Mouse (Mus musculus) kidney, embryonic 15.5 days (tissue): ENCODE results near the gene Cabp4. TPM values are rescaled to one million over a fixed set of nuclear protein-coding genes. Genes with fewer than 3 reads are reported as not detected.

Source experiments
- ATAC-seq: fragments of 200-750 bp; cut with Nextera tagmentation; replicated peaks from 2 replicates; pipeline ENCODE4 v1.8.0; 2017; ENCODE audit warnings: moderate TSS enrichment; ENCODE audit not compliant: low FRiP score
- H3K27ac ChIP-seq: fragments of 300-500 bp; sonication (generic); 2 replicates; pipeline ENCODE4 v1.5.1; 2015; ENCODE audit warnings: mild to moderate bottlenecking, inconsistent platforms
- H3K27me3 ChIP-seq: fragments of 300-500 bp; sonication (generic); 2 replicates; pipeline ENCODE4 v1.6.1; 2015; ENCODE audit warnings: inconsistent platforms
- H3K36me3 ChIP-seq: fragments of 300-500 bp; sonication (generic); 2 replicates; pipeline ENCODE4 v1.6.1; 2015; ENCODE audit warnings: inconsistent platforms
- H3K4me1 ChIP-seq: fragments of 300-500 bp; sonication (generic); 2 replicates; pipeline ENCODE4 v1.6.1; 2015; ENCODE audit warnings: inconsistent platforms
- H3K4me2 ChIP-seq: fragments of 300-500 bp; sonication (generic); 2 replicates; pipeline ENCODE4 v1.6.1; 2015; ENCODE audit warnings: moderate library complexity, mild to moderate bottlenecking, inconsistent platforms
- H3K4me3 ChIP-seq: fragments of 300-500 bp; sonication (generic); replicated peaks from 2 replicates; pipeline ENCODE4 v1.5.1; 2015; ENCODE audit warnings: mild to moderate bottlenecking, inconsistent platforms
- H3K9ac ChIP-seq: fragments of 300-500 bp; sonication (generic); 2 replicates; pipeline ENCODE4 v1.6.1; 2015; ENCODE audit warnings: mild to moderate bottlenecking, inconsistent platforms
- H3K9me3 ChIP-seq: fragments of 300-500 bp; sonication (generic); replicated peaks from 2 replicates; pipeline ENCODE4 v1.6.1; 2016; ENCODE audit warnings: inconsistent platforms
- WGBS: fragments of 180-500 bp; shearing (Covaris S2); methylation state at CpG from one replicate; pipeline ENCODE4 v1.1.7; 2015; ENCODE audit warnings: mixed read lengths; 5-methylcytosine and 5-hydroxymethylcytosine counted together
- polyA plus RNA-seq: library from polyadenylated mRNA; unstranded; fragments of >200 nt; fragmentation: Nextera tagmentation; extraction: Ambion mirVana; gene quantifications from 2 replicates; pipeline ENCODE4 v1.2.1, GENCODE M21; 2015

The Cabp4 gene
- polyA plus RNA-seq, 1 experiment from 2014 or later = 0.05 TPM

GRCm38 (mm10) chr19:4094348-4094747 is 49.5 kb downstream of the Cabp4 start:
- no peaks in the 10 kb centered on the region for H3K9me3 ChIP-seq
- no peaks in the 10 kb centered on the region for H3K36me3 ChIP-seq
- H3K4me2 ChIP-seq = no peak overlapping the region
- 80% methylated on average over 3 of the region's 3 CpGs for WGBS
- H3K4me1 ChIP-seq = peaks cover 28% of the 10 kb centered on the region
- no peaks in the 10 kb centered on the region for H3K27me3 ChIP-seq
- ATAC-seq = no peak
- H3K27ac ChIP-seq = no peak overlapping the region
- H3K9ac ChIP-seq = no peak overlapping the region
- H3K4me3 ChIP-seq = no peak overlapping the region

GRCm38 (mm10) chr19:4093772-4094171 is 50.1 kb downstream of the Cabp4 start:
- no peak overlapping the region for H3K4me3 ChIP-seq
- no peaks in the 10 kb centered on the region for H3K36me3 ChIP-seq
- H3K9ac ChIP-seq = no peak overlapping the region
- ATAC-seq = no peak
- peaks cover 22% of the 10 kb centered on the region for H3K4me1 ChIP-seq
- H3K9me3 ChIP-seq = no peaks in the 10 kb centered on the region
- no peak overlapping the region for H3K4me2 ChIP-seq
- no peak overlapping the region for H3K27ac ChIP-seq
- WGBS = 59% methylated on average over 7 of the region's 7 CpGs
- H3K27me3 ChIP-seq = no peaks in the 10 kb centered on the region

DNA sequence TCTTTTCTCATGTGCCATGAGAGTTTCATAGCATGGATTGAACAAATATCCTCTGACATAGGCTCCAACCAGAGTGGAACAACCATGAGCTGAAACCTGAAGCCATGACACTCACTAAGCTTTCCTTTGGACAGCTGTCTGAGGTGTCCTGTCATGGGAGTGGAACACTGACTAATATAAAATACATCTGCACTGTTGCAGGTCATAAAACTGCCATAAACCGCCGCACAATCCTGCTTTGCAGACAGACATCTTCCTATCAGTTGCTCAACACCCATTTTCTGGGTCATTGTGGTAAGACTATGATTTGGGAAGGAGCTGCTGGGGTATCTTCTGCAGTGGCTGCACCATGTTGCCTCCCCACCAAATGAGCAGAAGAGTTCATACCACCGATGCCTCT is 51.1 kb downstream of the Cabp4 start:
- no peak for ATAC-seq
- Histone ChIP-seq H3K36me3 (no peaks in the 10 kb centered on the region), H3K4me1 (peaks cover 12% of the 10 kb centered on the region), H3K27me3 (no peaks in the 10 kb centered on the region), H3K9me3 (no peaks in the 10 kb centered on the region), H3K4me2 (no peak overlapping the region), H3K9ac (no peak overlapping the region), H3K4me3 (no peak overlapping the region), H3K27ac (no peak overlapping the region)
- 43% methylated on average over 3 of the region's 3 CpGs for WGBS

GRCm38 (mm10) chr19:4091383-4091782 is 52.5 kb downstream of the Cabp4 start:
- Histone ChIP-seq H3K4me2 (no peak overlapping the region), H3K4me1 (peaks cover 6% of the 10 kb centered on the region), H3K27ac (no peak overlapping the region), H3K4me3 (no peak overlapping the region), H3K9ac (no peak overlapping the region), H3K36me3 (no peaks in the 10 kb centered on the region), H3K9me3 (no peaks in the 10 kb centered on the region), H3K27me3 (no peaks in the 10 kb centered on the region)
- 57% methylated on average over 2 of the region's 2 CpGs for WGBS
- no peak for ATAC-seq

GRCm38 (mm10) chr19:4090446-4090845 is 53.4 kb downstream of the Cabp4 start:
- WGBS = 93% methylated on average over 3 of the region's 3 CpGs
- Histone ChIP-seq H3K36me3 (no peaks in the 10 kb centered on the region), H3K9ac (no peak overlapping the region), H3K4me2 (no peak overlapping the region), H3K27me3 (no peaks in the 10 kb centered on the region), H3K9me3 (no peaks in the 10 kb centered on the region), H3K4me3 (no peak overlapping the region), H3K4me1 (no peaks in the 10 kb centered on the region), H3K27ac (no peak overlapping the region)
- ATAC-seq = no peak

DNA sequence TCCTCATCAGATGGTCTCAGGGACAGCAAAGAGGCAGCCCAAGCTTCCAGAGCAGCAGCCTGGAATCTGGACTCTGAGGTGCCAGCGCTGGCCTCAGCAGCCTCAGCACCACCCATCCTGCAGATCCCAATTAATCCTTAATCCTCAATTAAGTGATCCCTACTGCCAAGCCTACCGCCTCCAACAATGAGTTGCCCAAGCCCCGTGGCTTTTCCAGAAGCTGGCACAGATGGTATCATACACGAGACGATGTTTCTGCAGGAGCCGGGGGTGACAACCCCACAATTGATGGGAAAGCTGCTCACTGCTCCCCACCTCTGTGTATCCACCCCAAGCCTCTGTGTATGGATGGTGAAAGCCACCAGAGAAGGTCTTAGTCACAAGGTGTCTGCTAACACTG is 54.7 kb downstream of the Cabp4 start:
- H3K9ac ChIP-seq = no peak overlapping the region
- no peak overlapping the region for H3K4me2 ChIP-seq
- no peak overlapping the region for H3K4me3 ChIP-seq
- H3K4me1 ChIP-seq = no peaks in the 10 kb centered on the region
- no peak for ATAC-seq
- no peak overlapping the region for H3K27ac ChIP-seq
- WGBS = 78% methylated on average over 6 of the region's 6 CpGs
- H3K36me3 ChIP-seq = no peaks in the 10 kb centered on the region
- no peaks in the 10 kb centered on the region for H3K9me3 ChIP-seq
- H3K27me3 ChIP-seq = no peaks in the 10 kb centered on the region

DNA sequence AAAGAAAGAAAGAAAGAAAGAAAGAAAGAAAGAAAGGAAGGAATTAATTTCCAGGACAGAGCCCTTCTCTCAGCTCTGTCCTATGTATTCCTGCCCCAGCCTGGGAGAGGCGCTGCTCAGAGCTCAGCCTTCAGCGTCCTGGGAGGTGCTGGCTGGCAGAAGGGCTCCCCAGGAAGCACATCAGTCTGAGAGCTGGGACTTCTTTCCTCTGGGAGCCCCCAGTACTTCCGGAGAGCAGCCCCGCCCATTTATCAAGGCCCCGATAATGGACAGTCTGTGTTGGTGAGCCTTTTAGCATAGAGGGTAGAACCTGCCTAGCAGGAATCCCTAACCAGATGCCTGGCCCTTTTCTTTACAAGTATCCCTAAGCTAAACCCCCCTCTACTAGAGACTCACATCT is 55.7 kb downstream of the Cabp4 start:
- Histone ChIP-seq H3K36me3 (no peaks in the 10 kb centered on the region), H3K27ac (no peak overlapping the region), H3K4me1 (0 out of 2 replicates have a peak, but pooled peaks cover 4% of the 10 kb centered on the region), H3K4me3 (no peak overlapping the region), H3K4me2 (no peak overlapping the region), H3K9me3 (no peaks in the 10 kb centered on the region), H3K9ac (no peak overlapping the region), H3K27me3 (no peaks in the 10 kb centered on the region)
- ATAC-seq = no peak
- 48% methylated on average over 5 of the region's 5 CpGs for WGBS

- H3K36me3 ChIP-seq = no peaks in the 10 kb centered on the region
- no peak overlapping the region for H3K9ac ChIP-seq
- no peak overlapping the region for H3K4me3 ChIP-seq
- H3K9me3 ChIP-seq = no peaks in the 10 kb centered on the region
- no peak for ATAC-seq
- no peak overlapping the region for H3K4me2 ChIP-seq
- H3K4me1 ChIP-seq = 0 out of 2 replicates have a peak, but pooled peaks cover 4% of the 10 kb centered on the region
- WGBS = 79% methylated on average over 5 of the region's 5 CpGs
- H3K27ac ChIP-seq = no peak overlapping the region
- H3K27me3 ChIP-seq = peaks cover 3% of the 10 kb centered on the region; the same call in 1 of the 2 replicates
These were observed 56.7 kb downstream of the Cabp4 start for GRCm38 (mm10) chr19:4087090-4087489.

GRCm38 (mm10) chr19:4086156-4086555 is 57.7 kb downstream of the Cabp4 start:
- Histone ChIP-seq H3K4me3 (no peak overlapping the region), H3K27me3 (peaks cover 3% of the 10 kb centered on the region; the same call in 1 of the 2 replicates), H3K27ac (no peak overlapping the region), H3K4me1 (0 out of 2 replicates have a peak, but pooled peaks cover 4% of the 10 kb centered on the region), H3K4me2 (no peak overlapping the region), H3K9me3 (no peaks in the 10 kb centered on the region), H3K36me3 (no peaks in the 10 kb centered on the region), H3K9ac (no peak overlapping the region)
- ATAC-seq = no peak
- WGBS = 90% methylated on average over 15 of the region's 15 CpGs

Other genes starting within 250 kb of the Cabp4 start
- gene Tcirg1, start 236.9 kb downstream of the Cabp4 start, polyA plus RNA-seq = 43.9 and 54.6 TPM in 2 replicates
- gene Ndufs8, start 231.3 kb downstream of the Cabp4 start, polyA plus RNA-seq = 344 and 353 TPM in 2 replicates
- gene Aldh3b1, start 214.2 kb downstream of the Cabp4 start, polyA plus RNA-seq = 2.9 and 4.1 TPM in 2 replicates
- 18.3 and 21.2 TPM in 2 replicates for gene Unc93b1, start 208.8 kb downstream of the Cabp4 start, polyA plus RNA-seq
- gene Aldh3b3, start 185.4 kb downstream of the Cabp4 start, polyA plus RNA-seq = 0.06 TPM in 1 of 2 replicates, not detected in the other
- gene Aldh3b2, start 171.7 kb downstream of the Cabp4 start, polyA plus RNA-seq = 1.7 and 1.8 TPM in 2 replicates
- gene Acy3, start 157.5 kb downstream of the Cabp4 start, polyA plus RNA-seq = 28.6 and 35.0 TPM in 2 replicates
- gene Tbx10, start 151.3 kb downstream of the Cabp4 start, polyA plus RNA-seq = 0.75 and 1.5 TPM in 2 replicates
- 31.2 and 36.2 TPM in 2 replicates for gene Nudt8, start 143.5 kb downstream of the Cabp4 start, polyA plus RNA-seq
- gene Gm49405, start 143.4 kb downstream of the Cabp4 start, polyA plus RNA-seq = 3.3 and 4.1 TPM in 2 replicates
- 5.0 and 5.1 TPM in 2 replicates for gene Doc2g, start 140.7 kb downstream of the Cabp4 start, polyA plus RNA-seq
- gene Ndufv1, start 131.2 kb downstream of the Cabp4 start, polyA plus RNA-seq = 220 and 237 TPM in 2 replicates
- gene Gstp1, start 106.0 kb downstream of the Cabp4 start, polyA plus RNA-seq = 529 and 563 TPM in 2 replicates
- 2.4 and 14.9 TPM in 2 replicates for gene Gstp2, start 98.0 kb downstream of the Cabp4 start, polyA plus RNA-seq
- 0.73 and 1.4 TPM in 2 replicates for gene Gstp3, start 84.5 kb downstream of the Cabp4 start, polyA plus RNA-seq
- 0.22 and 0.84 TPM in 2 replicates for gene Cabp2, start 62.5 kb downstream of the Cabp4 start, polyA plus RNA-seq
- gene Cdk2ap2, start 46.9 kb downstream of the Cabp4 start, polyA plus RNA-seq = 116 and 117 TPM in 2 replicates
- 14.0 and 15.8 TPM in 2 replicates for gene Pitpnm1, start 44.0 kb downstream of the Cabp4 start, polyA plus RNA-seq
- 98.0 and 108 TPM in 2 replicates for gene Aip, start 18.2 kb downstream of the Cabp4 start, polyA plus RNA-seq
- gene Gpr152, start 4.2 kb downstream of the Cabp4 start, polyA plus RNA-seq = not detected in 2 replicates
- 165 and 174 TPM in 2 replicates for gene Coro1b, start 4.6 kb upstream of the Cabp4 start, polyA plus RNA-seq
- gene Ptprcap, start 9.6 kb upstream of the Cabp4 start, polyA plus RNA-seq = 0.42 and 1.2 TPM in 2 replicates
- 51.5 and 58.5 TPM in 2 replicates for gene Rps6kb2, start 19.3 kb upstream of the Cabp4 start, polyA plus RNA-seq
- 2.9 and 3.1 TPM in 2 replicates for gene Carns1, start 31.4 kb upstream of the Cabp4 start, polyA plus RNA-seq
- gene Tbc1d10c, start 47.3 kb upstream of the Cabp4 start, polyA plus RNA-seq = 2.4 and 3.0 TPM in 2 replicates
- gene Ppp1ca, start 48.0 kb upstream of the Cabp4 start, polyA plus RNA-seq = 953 and 971 TPM in 2 replicates
- 37.2 and 38.2 TPM in 2 replicates for gene Rad9a, start 57.6 kb upstream of the Cabp4 start, polyA plus RNA-seq
- gene Clcf1, start 70.2 kb upstream of the Cabp4 start, polyA plus RNA-seq = 5.1 and 6.8 TPM in 2 replicates
- gene AC109138.7, start 70.3 kb upstream of the Cabp4 start, polyA plus RNA-seq = not detected in 2 replicates
- 23.2 and 27.4 TPM in 2 replicates for gene Pold4, start 87.9 kb upstream of the Cabp4 start, polyA plus RNA-seq
- gene Ssh3, start 125.1 kb upstream of the Cabp4 start, polyA plus RNA-seq = 15.1 and 15.9 TPM in 2 replicates
- 8.3 and 8.5 TPM in 2 replicates for gene Ankrd13d, start 139.1 kb upstream of the Cabp4 start, polyA plus RNA-seq
- gene Grk2, start 162.2 kb upstream of the Cabp4 start, polyA plus RNA-seq = 15.7 and 17.9 TPM in 2 replicates